Comparison of ENCODE assay signal across 8 mouse cellular contexts in genomic region chr7:49496766-49497425, GRCm38 (mm10).
DNase-seq lines count a peak whose midpoint lies in the region; ATAC-seq lines count a peak whose summit lies in the region.

No protein-coding gene starts in this region.

- H3K4me3 ChIP-seq in neural tube, embryonic 12.5 days: no peak overlapping the region

- H3K9ac ChIP-seq in neural tube, embryonic 12.5 days: no peak overlapping the region

- WGBS in neural tube, embryonic 12.5 days: 21% methylated on average over 13 of the region's 13 CpGs

- H3K4me2 ChIP-seq in neural tube, embryonic 12.5 days (replicated peaks): 0 out of 2 replicates have a peak overlapping the region, but pooled peaks have one; percentile 2

- H3K27ac ChIP-seq in neural tube, embryonic 12.5 days: no peak overlapping the region

- H3K36me3 ChIP-seq in neural tube, embryonic 12.5 days: 0 out of 2 replicates have a peak, but pooled peaks cover 3% of the 10 kb centered on the region

- no peaks in the 10 kb centered on the region for H3K27me3 ChIP-seq in neural tube, embryonic 12.5 days (replicated peaks)

- peak; percentile 51 for ATAC-seq in neural tube, embryonic 12.5 days (ENCODE audit: low FRiP score, low read depth)
- no peak for ATAC-seq in erythroid progenitor cell, adult 5-6 weeks (replicated peaks; ENCODE audit: low FRiP score, poor library complexity, severe bottlenecking)

- peak; percentile 63 for DNase-seq in embryo, embryonic 10 days (ENCODE audit: low spot score)
- DNase-seq in embryo, embryonic 11 days: no peak
- peak; percentile 65 for DNase-seq in testis, postnatal 10 days (ENCODE audit: low spot score)
- no peak for DNase-seq in testis, postnatal 14 days (ENCODE audit: low spot score)
- DNase-seq in induced T-regulatory cell, adult 2 months (ENCODE audit: low read depth): peak; percentile 21
- no peak for DNase-seq in left cerebral cortex, adult 11 months (ENCODE audit: low spot score)

- peaks cover 19% of the 10 kb centered on the region for H3K4me1 ChIP-seq in neural tube, embryonic 12.5 days

- H3K9me3 ChIP-seq in neural tube, embryonic 12.5 days: no peaks in the 10 kb centered on the region

Comparison
In these comparisons a context has a peak if more than half of its experiments do, and no peak if none do; other contexts are left out.
1. DNase-seq: peak in embryo, embryonic 10 days (single experiment), testis, postnatal 10 days (single experiment) and induced T-regulatory cell, adult 2 months (single experiment); none in embryo, embryonic 11 days (single experiment), testis, postnatal 14 days (single experiment) and left cerebral cortex, adult 11 months (single experiment).